Mouse (Mus musculus) lung, embryonic 15.5 days (tissue): ENCODE results near the gene Tctn1. TPM values are rescaled to one million over a fixed set of nuclear protein-coding genes. Genes with fewer than 3 reads are reported as not detected.
"Not testable (repeated sequence)": the region's sequence is repeated elsewhere in the genome, so short reads cannot be mapped to it uniquely, and the experiment has no call there.

Experiments
- ATAC-seq: fragments of 200-750 bp; cut with Nextera tagmentation; 2 replicates; pipeline ENCODE4 v1.8.0; 2017; ENCODE audit warnings: moderate number of reproducible peaks, borderline replicate concordance; ENCODE audit not compliant: low FRiP score, low TSS enrichment; ENCODE audit errors: extremely low read depth
- H3K27ac ChIP-seq: fragments of 300-500 bp; sonication (generic); 2 replicates; pipeline ENCODE4 v1.5.1; 2015; ENCODE audit warnings: moderate library complexity, mild to moderate bottlenecking, inconsistent platforms
- H3K27me3 ChIP-seq: fragments of 300-500 bp; sonication (generic); 2 replicates; pipeline ENCODE4 v1.6.1; 2015; ENCODE audit warnings: inconsistent platforms
- H3K36me3 ChIP-seq: fragments of 300-500 bp; sonication (generic); 2 replicates; pipeline ENCODE4 v1.6.1; 2015; ENCODE audit warnings: inconsistent platforms
- H3K4me1 ChIP-seq: fragments of 300-500 bp; sonication (generic); 2 replicates; pipeline ENCODE4 v1.6.1; 2015; ENCODE audit warnings: inconsistent platforms
- H3K4me2 ChIP-seq: fragments of 300-500 bp; sonication (generic); 2 replicates; pipeline ENCODE4 v1.6.1; 2015; ENCODE audit warnings: inconsistent platforms, mild to moderate bottlenecking, moderate library complexity
- H3K4me3 ChIP-seq: fragments of 300-500 bp; sonication (generic); 2 replicates; pipeline ENCODE4 v1.5.1; 2015; ENCODE audit warnings: mild to moderate bottlenecking, inconsistent platforms
- H3K9ac ChIP-seq: fragments of 300-500 bp; sonication (generic); 2 replicates; pipeline ENCODE4 v1.6.1; 2015; ENCODE audit warnings: inconsistent platforms
- H3K9me3 ChIP-seq: fragments of 300-500 bp; sonication (generic); 2 replicates; pipeline ENCODE4 v1.6.1; 2016; ENCODE audit warnings: inconsistent platforms
- WGBS: fragments of 180-500 bp; shearing (Covaris S2); methylation state at CpG from one replicate; pipeline ENCODE4 v1.1.7; 2015; 5-methylcytosine and 5-hydroxymethylcytosine counted together
- polyA plus RNA-seq: library from polyadenylated mRNA; unstranded; fragments of >200 nt; fragmentation: Nextera tagmentation; extraction: Ambion mirVana; gene quantifications from 2 replicates; pipeline ENCODE4 v1.2.1, GENCODE M21; 2015

The Tctn1 gene
- polyA plus RNA-seq, 1 experiment from 2014 or later, result 6.3 TPM

GRCm38 (mm10) chr5:122230816-122231215 is 33.4 kb downstream of the Tctn1 start:
- H3K36me3 ChIP-seq, result no peaks in the 10 kb centered on the region
- no peak overlapping the region for H3K9ac ChIP-seq
- no peak for ATAC-seq
- H3K27ac ChIP-seq, result no peak overlapping the region
- no peak overlapping the region for H3K4me2 ChIP-seq
- H3K27me3 ChIP-seq, result no peaks in the 10 kb centered on the region
- no peak overlapping the region for H3K4me3 ChIP-seq
- H3K4me1 ChIP-seq, result peaks cover 10% of the 10 kb centered on the region; the same call in 1 of the 2 replicates
- no peaks in the 10 kb centered on the region for H3K9me3 ChIP-seq
- 87% methylated on average over 4 of the region's 4 CpGs for WGBS

- Histone ChIP-seq H3K9me3 (no peaks in the 10 kb centered on the region), H3K27ac (no peak overlapping the region), H3K4me1 (no peaks in the 10 kb centered on the region), H3K27me3 (no peaks in the 10 kb centered on the region), H3K9ac (no peak overlapping the region), H3K4me2 (no peak overlapping the region), H3K36me3 (no peaks in the 10 kb centered on the region), H3K4me3 (no peak overlapping the region)
- ATAC-seq, result no peak
- WGBS, result 48% methylated on average over 3 of the region's 4 CpGs
Measured at GRCm38 (mm10) chr5:122228772-122229171, 35.5 kb downstream of the Tctn1 start.

- H3K27ac ChIP-seq, result no peak overlapping the region
- H3K27me3 ChIP-seq, result no peaks in the 10 kb centered on the region
- 75% methylated on average over 3 of the region's 3 CpGs for WGBS
- H3K9ac ChIP-seq, result no peak overlapping the region
- H3K4me3 ChIP-seq, result no peak overlapping the region
- no peaks in the 10 kb centered on the region for H3K9me3 ChIP-seq
- no peaks in the 10 kb centered on the region for H3K36me3 ChIP-seq
- ATAC-seq, result no peak
- no peak overlapping the region for H3K4me2 ChIP-seq
- no peaks in the 10 kb centered on the region for H3K4me1 ChIP-seq
Measured at GRCm38 (mm10) chr5:122228271-122228765, 35.9 kb downstream of the Tctn1 start.

GRCm38 (mm10) chr5:122224291-122224690 is 40.0 kb downstream of the Tctn1 start:
- Histone ChIP-seq H3K9ac (no peak overlapping the region), H3K4me1 (no peaks in the 10 kb centered on the region), H3K9me3 (no peaks in the 10 kb centered on the region), H3K36me3 (no peaks in the 10 kb centered on the region), H3K27me3 (no peaks in the 10 kb centered on the region), H3K4me3 (no peak overlapping the region), H3K27ac (no peak overlapping the region), H3K4me2 (no peak overlapping the region)
- WGBS, result 85% methylated on average over 2 of the region's 2 CpGs
- no peak for ATAC-seq

GRCm38 (mm10) chr5:122221085-122221484 is 43.2 kb downstream of the Tctn1 start:
- no peak overlapping the region for H3K9ac ChIP-seq
- no peaks in the 10 kb centered on the region for H3K27me3 ChIP-seq
- H3K36me3 ChIP-seq, result no peaks in the 10 kb centered on the region
- no peak overlapping the region for H3K4me2 ChIP-seq
- H3K9me3 ChIP-seq, result no peaks in the 10 kb centered on the region
- no peak overlapping the region for H3K4me3 ChIP-seq
- H3K27ac ChIP-seq, result no peak overlapping the region
- H3K4me1 ChIP-seq, result no peaks in the 10 kb centered on the region
- WGBS, result 88% methylated on average over 4 of the region's 4 CpGs
- ATAC-seq, result no peak

- Histone ChIP-seq H3K4me1 (no peaks in the 10 kb centered on the region), H3K27me3 (no peaks in the 10 kb centered on the region), H3K9ac (no peak overlapping the region), H3K9me3 (no peaks in the 10 kb centered on the region), H3K27ac (no peak overlapping the region), H3K4me2 (no peak overlapping the region), H3K4me3 (no peak overlapping the region), H3K36me3 (no peaks in the 10 kb centered on the region)
- no peak for ATAC-seq
- 50% methylated on average over 18 of the region's 18 CpGs for WGBS
Measured at GRCm38 (mm10) chr5:122219655-122220629, 44.3 kb downstream of the Tctn1 start.

- H3K4me1 ChIP-seq, result no peaks in the 10 kb centered on the region
- H3K9ac ChIP-seq, result no peak overlapping the region
- no peaks in the 10 kb centered on the region for H3K36me3 ChIP-seq
- no peak overlapping the region for H3K27ac ChIP-seq
- ATAC-seq, result no peak
- no peaks in the 10 kb centered on the region for H3K9me3 ChIP-seq
- H3K4me2 ChIP-seq, result no peak overlapping the region
- H3K27me3 ChIP-seq, result no peaks in the 10 kb centered on the region
- WGBS, result 73% methylated on average over 7 of the region's 7 CpGs
- H3K4me3 ChIP-seq, result no peak overlapping the region
Measured at GRCm38 (mm10) chr5:122218928-122219327, 45.3 kb downstream of the Tctn1 start.

GRCm38 (mm10) chr5:122218109-122218905 is 46.0 kb downstream of the Tctn1 start:
- WGBS, result 78% methylated on average over 12 of the region's 12 CpGs
- no peak for ATAC-seq

GRCm38 (mm10) chr5:122217636-122218035 is 46.6 kb downstream of the Tctn1 start:
- Histone ChIP-seq H3K4me1 (no peaks in the 10 kb centered on the region), H3K9me3 (no peaks in the 10 kb centered on the region), H3K9ac (no peak overlapping the region), H3K4me2 (no peak overlapping the region), H3K27me3 (no peaks in the 10 kb centered on the region), H3K27ac (no peak overlapping the region), H3K4me3 (no peak overlapping the region), H3K36me3 (no peaks in the 10 kb centered on the region)
- no peak for ATAC-seq
- 83% methylated on average over 6 of the region's 6 CpGs for WGBS

More at GRCm38 (mm10) chr5:122218109-122218905, 46.0 kb downstream of the Tctn1 start:
- Histone ChIP-seq H3K9me3 (no peaks in the 10 kb centered on the region), H3K4me1 (no peaks in the 10 kb centered on the region), H3K4me3 (no peak overlapping the region), H3K4me2 (no peak overlapping the region), H3K9ac (no peak overlapping the region), H3K36me3 (no peaks in the 10 kb centered on the region), H3K27ac (no peak overlapping the region), H3K27me3 (no peaks in the 10 kb centered on the region)

- Histone ChIP-seq H3K27ac (no peak overlapping the region), H3K4me1 (peaks cover 14% of the 10 kb centered on the region), H3K9me3 (no peaks in the 10 kb centered on the region), H3K27me3 (no peaks in the 10 kb centered on the region), H3K9ac (no peak overlapping the region), H3K36me3 (no peaks in the 10 kb centered on the region), H3K4me3 (no peak overlapping the region), H3K4me2 (no peak overlapping the region)
- ATAC-seq, result no peak
- 90% methylated on average over 6 of the region's 6 CpGs for WGBS
Measured at GRCm38 (mm10) chr5:122213861-122214260, 50.4 kb downstream of the Tctn1 start.

GRCm38 (mm10) chr5:122212820-122213219 is 51.4 kb downstream of the Tctn1 start:
- 87% methylated on average over 1 of the region's 1 CpGs for whole genome bisulfite sequencing
- H3K4me2 ChIP-seq, H3K9me3 ChIP-seq, ATAC-seq, H3K36me3 ChIP-seq, H3K4me3 ChIP-seq, H3K27me3 ChIP-seq, H3K9ac ChIP-seq, H3K27ac ChIP-seq: not testable (repeated sequence)
- peaks cover 15% of the 10 kb centered on the region for H3K4me1 ChIP-seq

GRCm38 (mm10) chr5:122212125-122212524 is 52.1 kb downstream of the Tctn1 start:
- WGBS, result 77% methylated on average over 8 of the region's 8 CpGs
- Histone ChIP-seq H3K36me3 (no peaks in the 10 kb centered on the region), H3K27me3 (no peaks in the 10 kb centered on the region), H3K9ac (no peak overlapping the region), H3K4me2 (no peak overlapping the region), H3K4me1 (peaks cover 15% of the 10 kb centered on the region), H3K9me3 (no peaks in the 10 kb centered on the region), H3K4me3 (no peak overlapping the region), H3K27ac (no peak overlapping the region)
- no peak for ATAC-seq
